Mouse (Mus musculus) CH12.LX (cell line): ENCODE results near the gene Card9. TPM values are rescaled to one million over a fixed set of nuclear protein-coding genes. Genes with fewer than 3 reads are reported as not detected.

Experiments
- DNase-seq: peaks from one replicate; pipeline ENCODE4 v3.0.0-alpha.2; 2013; ENCODE audit errors: extremely low read depth
- H3K27ac ChIP-seq: 2 replicates; pipeline ENCODE4 v1.5.1; 2012; ENCODE audit warnings: low read depth, mild to moderate bottlenecking, control low read depth, moderate library complexity; ENCODE audit not compliant: insufficient read depth
- H3K27me3 ChIP-seq: replicated peaks from 2 replicates; pipeline ENCODE3; 2012; ENCODE audit warnings: inconsistent platforms
- H3K36me3 ChIP-seq, 2 experiments: replicated peaks in 1 of 2; 2 replicates each; pipeline versions ENCODE3 to v1.6.1; 2012; ENCODE audit warnings: inconsistent platforms in 1 of 2, low read length in 1 of 2, mild to moderate bottlenecking in 1 of 2, mixed read lengths in 1 of 2, moderate library complexity in 1 of 2; ENCODE audit not compliant: control insufficient read depth in 1 of 2, insufficient read depth in 1 of 2
- H3K4me1 ChIP-seq, 2 experiments: 2 replicates each; pipeline ENCODE4 v1.6.1; 2012; ENCODE audit warnings: inconsistent platforms in 1 of 2, moderate library complexity in 1 of 2; ENCODE audit not compliant: insufficient read depth in 2 of 2, control insufficient read depth in 1 of 2
- H3K4me2 ChIP-seq: 2 replicates; pipeline ENCODE4 v1.6.1; 2012; ENCODE audit warnings: low read depth, mild to moderate bottlenecking, control low read depth; ENCODE audit not compliant: poor library complexity, insufficient read depth, severe bottlenecking
- H3K4me3 ChIP-seq, 3 experiments: fragments of 150-350 bp in 1 of 3; sonication (generic) in 1 of 3; replicated peaks in 1 of 3; 2 replicates each; pipeline versions ENCODE3 to v1.5.1; 2011 to 2012; ENCODE audit warnings: low read depth in 2 of 3, low read length in 2 of 3, mild to moderate bottlenecking in 2 of 3, moderate library complexity in 2 of 3, control low read depth in 1 of 3, improper control_type of control experiment in 1 of 3, inconsistent platforms in 1 of 3, mixed read lengths in 1 of 3; ENCODE audit not compliant: poor library complexity in 1 of 3
- H3K79me2 ChIP-seq: replicated peaks from 2 replicates; pipeline ENCODE4 v1.6.1; 2012; ENCODE audit warnings: mild to moderate bottlenecking, moderate library complexity; ENCODE audit not compliant: control insufficient read depth, poor library complexity, insufficient read depth, severe bottlenecking; ENCODE audit errors: extremely low read depth
- H3K9ac ChIP-seq: 2 replicates; pipeline ENCODE4 v1.6.1; 2012; ENCODE audit warnings: low read depth, mild to moderate bottlenecking, control low read depth, moderate library complexity; ENCODE audit not compliant: insufficient read depth
- H3K9me3 ChIP-seq: replicated peaks from 2 replicates; pipeline ENCODE3; 2012; ENCODE audit warnings: low read length, inconsistent platforms, mixed read lengths
- E2F4 ChIP-seq: IDR thresholded peaks from 2 replicates; pipeline ENCODE4 v1.6.1; 2011; ENCODE audit warnings: low read depth, low read length, improper control_type of control experiment; ENCODE audit not compliant: insufficient replicate concordance
- ELF1 ChIP-seq: IDR thresholded peaks from 2 replicates; pipeline ENCODE4 v1.6.1; 2014; ENCODE audit warnings: low read depth, mild to moderate bottlenecking, inconsistent platforms, low read length, improper control_type of control experiment
- GABPA ChIP-seq: IDR thresholded peaks from 2 replicates; pipeline ENCODE4 v1.6.1; 2012; ENCODE audit warnings: low read depth, low read length, improper control_type of control experiment, inconsistent platforms; ENCODE audit not compliant: insufficient replicate concordance
- HCFC1 ChIP-seq: IDR thresholded peaks from 2 replicates; pipeline ENCODE4 v1.6.1; 2012; ENCODE audit warnings: low read depth, mild to moderate bottlenecking, inconsistent platforms, low read length, improper control_type of control experiment
- JUN ChIP-seq: IDR thresholded peaks from 2 replicates; pipeline ENCODE4 v1.6.1; 2011; ENCODE audit warnings: low read depth, mild to moderate bottlenecking, low read length, improper control_type of control experiment, moderate library complexity; ENCODE audit not compliant: insufficient read depth
- JUND ChIP-seq: conservative IDR thresholded peaks from 2 replicates; pipeline ENCODE4 v1.6.1; 2011; ENCODE audit warnings: low read depth, low read length, improper control_type of control experiment
- MAFK ChIP-seq: IDR thresholded peaks from 2 replicates; pipeline ENCODE4 v1.6.1; 2011; ENCODE audit warnings: low read length, improper control_type of control experiment; ENCODE audit not compliant: insufficient replicate concordance
- MAX ChIP-seq: IDR thresholded peaks from 2 replicates; pipeline ENCODE4 v1.6.1; 2011; ENCODE audit warnings: low read length, improper control_type of control experiment
- MAZ ChIP-seq: IDR thresholded peaks from 2 replicates; pipeline ENCODE4 v1.6.1; 2012; ENCODE audit warnings: low read depth, mild to moderate bottlenecking, inconsistent platforms, low read length, improper control_type of control experiment, moderate library complexity
- MEF2A ChIP-seq: IDR thresholded peaks from 2 replicates; pipeline ENCODE4 v1.6.1; 2014; ENCODE audit warnings: low read depth, mild to moderate bottlenecking, inconsistent platforms, low read length, improper control_type of control experiment, borderline replicate concordance
- MYC ChIP-seq: IDR thresholded peaks from 2 replicates; pipeline ENCODE4 v1.6.1; 2011; ENCODE audit warnings: low read depth, mild to moderate bottlenecking, improper control_type of control experiment, low read length
- PAX5 ChIP-seq: IDR thresholded peaks from 2 replicates; pipeline ENCODE4 v1.6.1; 2012; ENCODE audit warnings: low read length, inconsistent platforms, mixed read lengths
- POLR2A ChIP-seq: IDR thresholded peaks from 2 replicates; pipeline ENCODE4 v1.6.1; 2011; ENCODE audit warnings: low read depth, mild to moderate bottlenecking, improper control_type of control experiment, low read length
- POLR2AphosphoS2 ChIP-seq: IDR thresholded peaks from 2 replicates; pipeline ENCODE4 v1.6.1; 2011; ENCODE audit warnings: low read depth, low read length, improper control_type of control experiment
- RCOR1 ChIP-seq: conservative IDR thresholded peaks from 2 replicates; pipeline ENCODE4 v1.6.1; 2012; ENCODE audit warnings: low read depth, mild to moderate bottlenecking, inconsistent platforms, low read length, improper control_type of control experiment
- SIN3A ChIP-seq: IDR thresholded peaks from 2 replicates; pipeline ENCODE4 v1.6.1; 2012; ENCODE audit warnings: low read length, improper control_type of control experiment, inconsistent platforms
- TCF12 ChIP-seq: IDR thresholded peaks from 2 replicates; pipeline ENCODE4 v1.6.1; 2014; ENCODE audit warnings: low read depth, mild to moderate bottlenecking, inconsistent platforms, low read length, improper control_type of control experiment
- UBTF ChIP-seq: IDR thresholded peaks from 2 replicates; pipeline ENCODE4 v1.6.1; 2012; ENCODE audit warnings: low read depth, mild to moderate bottlenecking, inconsistent platforms, low read length, improper control_type of control experiment, moderate library complexity
- USF2 ChIP-seq: conservative IDR thresholded peaks from 2 replicates; pipeline ENCODE4 v1.6.1; 2011; ENCODE audit warnings: low read depth, low read length, improper control_type of control experiment
- ZMIZ1 ChIP-seq: IDR thresholded peaks from 2 replicates; pipeline ENCODE4 v1.6.1; 2012; ENCODE audit warnings: low read depth, mild to moderate bottlenecking, inconsistent platforms, low read length, improper control_type of control experiment
- ZNF384 ChIP-seq: IDR thresholded peaks from 2 replicates; pipeline ENCODE4 v1.6.1; 2012; ENCODE audit warnings: low read depth, low read length, improper control_type of control experiment, inconsistent platforms
- dilution Hi-C: fragments of 300-500 bp; cut with MboI; formaldehyde crosslinking; loops from 2 replicates; pipeline ENCODE4 v1.14.3; 2020; ENCODE audit warnings: low sequenced_read_pairs; ENCODE audit not compliant: extremely low pct_unique_long_range_greater_than_20kb, extremely low pct_ligation_motif_present
- in situ Hi-C: fragments of 300-500 bp; cut with MboI; formaldehyde crosslinking; loops from 3 replicates; pipeline ENCODE4 v1.14.3; 2019; ENCODE audit warnings: low sequenced_read_pairs, low pct_ligation_motif_present, low pct_unique_long_range_greater_than_20kb, mixed read lengths
- polyA plus RNA-seq: library from polyadenylated mRNA; unstranded; fragments of >175 nt; gene quantifications from 2 replicates; pipeline ENCODE4 v1.2.1, GENCODE M21; 2012; ENCODE audit warnings: low read depth; ENCODE audit not compliant: insufficient read length
- total RNA-seq, 2 experiments: library from RNA; depleted of rRNA; stranded (reverse); fragments of 300-350 nt in 1 of 2; fragments of >200 nt in 1 of 2; gene quantifications; 2 replicates each; pipeline ENCODE4 v1.2.3; 2012 to 2014

The Card9 gene
- total and polyA plus RNA-seq, 3 experiments = 0.32 to 0.44 (median 0.42) TPM

DNA sequence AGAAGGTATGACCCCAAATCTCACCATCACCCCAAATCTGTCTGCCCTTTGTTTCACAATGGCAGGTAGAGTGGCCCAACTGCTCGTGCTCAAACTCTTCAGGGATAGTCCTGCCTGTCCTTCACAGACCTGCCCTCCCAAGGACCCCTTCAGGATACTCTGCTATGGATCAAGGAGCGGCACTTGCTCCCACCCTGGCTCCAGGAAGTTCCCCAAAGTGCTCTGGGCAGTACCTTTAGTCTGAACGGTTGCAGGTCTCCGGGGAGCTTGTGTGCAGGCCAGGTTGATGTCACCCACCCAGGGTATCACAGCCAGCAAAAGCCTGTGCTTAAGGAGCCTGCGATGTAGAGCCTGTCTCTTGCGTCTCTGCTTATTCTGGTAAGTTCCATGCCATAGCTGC lies 7.2 kb upstream of the Card9 start:
- H3K36me3 ChIP-seq = peaks cover 96 to 100% of the 10 kb centered on the region in 2 experiments
- TF ChIP-seq JUND (no peak), ELF1 (no peak), E2F4 (no peak), MAZ (no peak), POLR2A (no peak), POLR2AphosphoS2 (no peak), MYC (no peak), MEF2A (no peak), SIN3A (no peak), ZMIZ1 (no peak), TCF12 (no peak), MAX (no peak)
- H3K4me3 ChIP-seq = no peak overlapping the region
- H3K4me2 ChIP-seq = no peak overlapping the region
- no peak for DNase-seq
- H3K4me1 ChIP-seq = no peaks in the 10 kb centered on the region
- no peak overlapping the region for H3K27ac ChIP-seq
- no peak overlapping the region for H3K9ac ChIP-seq
- dilution Hi-C loops (no loop called here), in situ Hi-C loops (no loop called here)
- no peaks in the 10 kb centered on the region for H3K27me3 ChIP-seq
- no peaks in the 10 kb centered on the region for H3K9me3 ChIP-seq
- H3K79me2 ChIP-seq = no peaks in the 10 kb centered on the region

GRCm38 (mm10) chr2:26364738-26365465 lies 4.2 kb upstream of the Card9 start:
- no peaks in the 10 kb centered on the region for H3K27me3 ChIP-seq
- H3K27ac ChIP-seq = no peak overlapping the region
- DNase-seq = no peak
- no peak for TF ChIP-seq PAX5
- TF ChIP-seq UBTF = no peak
- TF ChIP-seq POLR2AphosphoS2 = no peak
- no peak for TF ChIP-seq USF2
- no peak for TF ChIP-seq JUN
- no peak for TF ChIP-seq HCFC1
- TF ChIP-seq ELF1 = no peak
- no peak for TF ChIP-seq JUND
- TF ChIP-seq RCOR1 = no peak
- no peak for TF ChIP-seq MAFK
- TF ChIP-seq ZMIZ1 = no peak
- TF ChIP-seq GABPA = no peak
- TF ChIP-seq ZNF384 = no peak
- no peak overlapping the region for H3K4me2 ChIP-seq
- no peaks in the 10 kb centered on the region for H3K9me3 ChIP-seq
- in situ Hi-C loops (no loop called here), dilution Hi-C loops (no loop called here)
- no peaks in the 10 kb centered on the region for H3K79me2 ChIP-seq
- H3K4me1 ChIP-seq = no peaks in the 10 kb centered on the region
- H3K36me3 ChIP-seq = peaks cover 74 to 98% of the 10 kb centered on the region in 2 experiments
- no peak overlapping the region for H3K4me3 ChIP-seq
- no peak overlapping the region for H3K9ac ChIP-seq
